Mouse (Mus musculus): ENCODE measurements around the gene Pnpla2.

Pnpla2 gene

DNA sequence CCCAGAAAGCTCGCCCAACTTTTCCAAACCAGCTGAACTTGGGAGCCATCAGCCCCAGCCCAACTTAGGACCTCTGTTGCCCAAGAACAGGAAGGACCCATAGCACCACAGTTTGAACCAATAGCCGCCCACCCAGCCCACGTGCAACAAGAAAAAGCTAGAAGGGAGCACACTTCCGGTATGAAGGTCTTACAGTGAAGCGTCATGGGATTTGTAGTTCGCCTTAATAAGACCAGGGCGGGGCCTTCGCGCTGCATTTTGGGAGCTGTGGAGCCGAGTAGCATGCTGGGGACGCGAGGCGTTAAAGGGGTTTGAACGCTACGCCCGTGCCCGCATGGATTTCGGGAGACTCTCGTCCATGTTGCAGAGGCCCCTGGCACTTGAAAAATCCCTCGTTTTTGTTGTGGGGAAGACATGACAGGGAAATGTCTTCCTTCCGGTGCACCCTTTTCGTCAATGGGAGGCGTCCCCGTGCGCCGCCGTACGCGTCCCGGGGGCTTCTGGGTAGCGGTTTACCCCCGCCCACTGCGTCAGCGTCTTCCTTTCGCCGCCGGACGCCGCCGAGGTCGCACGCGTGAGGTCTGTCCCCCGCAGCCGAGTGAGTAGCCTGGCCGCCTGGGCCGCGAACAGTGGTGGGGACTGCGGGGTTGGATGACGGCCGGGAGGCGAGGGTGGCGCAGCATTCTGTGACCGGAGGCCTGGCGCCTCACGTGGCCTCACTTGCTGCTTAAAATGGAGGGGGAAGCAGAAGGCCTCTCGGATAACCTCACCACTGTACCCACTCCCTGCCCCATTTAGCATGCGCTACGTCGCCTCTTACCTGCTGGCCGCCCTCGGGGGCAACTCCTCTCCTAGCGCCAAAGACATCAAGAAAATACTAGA, 7.6 kb upstream of the Pnpla2 start, which contains the start of gene Rplp2:
Gene Rplp2, plus strand, starts transcription at position 261 of the 882 bp plus-strand sequence.
- peak; percentile 92 for DNase-seq (ENCODE audit: low spot score)

- no peak for DNase-seq (ENCODE audit: low spot score)
Observed at GRCm38 (mm10) chr7:141451928-141452327, 3.1 kb upstream of the Pnpla2 start.

GRCm38 (mm10) chr7:141453636-141454035, 1.4 kb upstream of the Pnpla2 start:
- no peak for DNase-seq (ENCODE audit: low spot score)

- DNase-seq (ENCODE audit: low spot score) = no peak
Observed at GRCm38 (mm10) chr7:141455610-141456314, 764 bp downstream of the Pnpla2 start.

DNA sequence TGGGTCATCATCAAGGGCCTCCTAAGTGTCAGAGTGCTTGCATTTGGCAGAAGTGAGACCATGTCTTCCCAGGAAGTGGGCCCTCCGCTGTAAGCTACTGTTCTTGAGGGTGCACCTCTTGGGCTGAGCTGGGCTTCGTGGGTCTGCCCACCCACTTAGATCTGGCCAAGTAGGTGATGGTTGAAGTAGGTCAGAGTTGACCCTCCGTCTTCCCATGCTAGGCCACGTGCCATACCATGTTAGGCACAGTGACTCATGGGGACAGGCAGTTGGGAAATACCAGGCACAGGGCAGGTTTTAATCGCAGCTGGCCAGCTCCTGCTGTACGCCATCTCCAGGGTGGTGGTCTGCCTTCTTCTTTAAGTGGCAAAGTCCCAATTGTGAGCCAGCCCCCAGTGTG, 1.7 kb downstream of the Pnpla2 start:
- no peak for DNase-seq (ENCODE audit: low spot score)

- no peak for DNase-seq (ENCODE audit: low spot score)
Observed at GRCm38 (mm10) chr7:141457236-141457635, 2.2 kb downstream of the Pnpla2 start.

- DNase-seq (ENCODE audit: low spot score) = no peak
Observed at GRCm38 (mm10) chr7:141457986-141458660, 3.1 kb downstream of the Pnpla2 start.

- DNase-seq (ENCODE audit: low spot score) = no peak
Observed at GRCm38 (mm10) chr7:141458661-141459060, 3.7 kb downstream of the Pnpla2 start.

GRCm38 (mm10) chr7:141459301-141459711, 4.3 kb downstream of the Pnpla2 start:
- DNase-seq (ENCODE audit: low spot score) = no peak

GRCm38 (mm10) chr7:141460001-141460390, 5.0 kb downstream of the Pnpla2 start:
- DNase-seq (ENCODE audit: low spot score) = no peak

GRCm38 (mm10) chr7:141460391-141461113, 5.6 kb downstream of the Pnpla2 start, which contains the start of gene Cracr2b:
TSS of gene Cracr2b (plus strand) at chr7:141461094.
- no peak for DNase-seq (ENCODE audit: low spot score)

GRCm38 (mm10) chr7:141461521-141462332, 6.7 kb downstream of the Pnpla2 start:
- DNase-seq (ENCODE audit: low spot score) = no peak

DNA sequence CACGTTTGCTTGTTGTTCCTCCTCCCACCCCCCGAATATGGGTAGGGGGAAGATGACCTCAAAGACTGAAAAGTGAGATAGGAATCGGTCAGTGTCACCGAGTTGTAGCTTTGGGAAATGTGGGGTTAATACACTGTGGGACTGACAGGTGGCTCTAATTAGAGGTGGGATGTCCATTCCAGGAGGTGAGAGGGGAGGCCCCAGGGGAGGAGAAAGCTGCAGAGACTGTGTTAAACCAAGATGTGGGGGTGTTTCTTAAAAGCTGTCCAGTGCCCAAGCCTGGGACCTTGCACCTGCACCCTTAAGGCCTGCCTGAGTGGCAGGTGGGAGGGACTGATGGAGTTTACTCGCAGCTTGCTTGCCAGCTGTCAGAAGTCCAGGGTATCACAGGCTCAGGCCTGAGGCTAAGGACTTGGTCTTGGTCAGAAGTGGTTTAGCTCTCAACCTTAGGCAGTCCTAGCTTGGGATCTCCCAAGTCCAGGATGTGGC, 7.4 kb downstream of the Pnpla2 start:
- no peak for DNase-seq (ENCODE audit: low spot score)

DNA sequence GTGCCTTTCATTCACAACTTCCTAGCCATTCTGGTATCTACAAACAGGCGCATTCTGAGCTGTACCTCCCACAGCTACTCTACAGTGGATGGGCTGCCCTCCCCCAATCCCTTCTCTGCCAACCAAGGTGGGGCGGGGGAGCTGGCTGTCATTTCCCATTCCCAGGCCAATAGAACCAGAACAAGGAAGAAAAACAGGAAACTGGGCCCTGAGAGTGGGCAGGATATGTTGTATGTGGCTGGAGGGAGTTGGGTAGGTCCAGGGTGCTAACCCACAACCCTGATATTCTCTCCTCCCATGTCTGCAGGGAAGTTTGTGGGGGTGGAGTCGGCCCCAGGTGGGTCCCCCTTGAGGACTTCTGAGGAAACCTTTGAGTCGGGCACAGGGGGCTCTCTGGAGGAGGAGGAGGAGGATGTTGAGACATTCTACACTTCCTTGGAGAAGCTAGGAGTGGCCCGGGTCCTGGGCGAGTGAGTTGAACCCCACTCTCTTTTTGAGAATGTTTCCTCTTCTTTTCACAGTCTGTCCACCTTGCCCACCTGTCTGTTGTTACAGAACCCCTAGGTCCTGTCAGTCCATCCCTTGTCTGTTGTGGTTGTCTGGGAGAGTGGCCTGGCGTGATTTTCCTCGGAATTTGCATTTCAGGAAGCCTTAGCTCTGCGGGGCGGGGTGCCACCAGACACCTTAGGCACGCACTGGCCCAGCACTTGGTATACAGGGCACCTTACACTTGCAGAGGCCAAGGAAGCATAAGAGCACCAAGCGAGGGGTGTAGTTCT, 9.0 kb downstream of the Pnpla2 start:
- no peak for DNase-seq (ENCODE audit: low spot score)

DNA sequence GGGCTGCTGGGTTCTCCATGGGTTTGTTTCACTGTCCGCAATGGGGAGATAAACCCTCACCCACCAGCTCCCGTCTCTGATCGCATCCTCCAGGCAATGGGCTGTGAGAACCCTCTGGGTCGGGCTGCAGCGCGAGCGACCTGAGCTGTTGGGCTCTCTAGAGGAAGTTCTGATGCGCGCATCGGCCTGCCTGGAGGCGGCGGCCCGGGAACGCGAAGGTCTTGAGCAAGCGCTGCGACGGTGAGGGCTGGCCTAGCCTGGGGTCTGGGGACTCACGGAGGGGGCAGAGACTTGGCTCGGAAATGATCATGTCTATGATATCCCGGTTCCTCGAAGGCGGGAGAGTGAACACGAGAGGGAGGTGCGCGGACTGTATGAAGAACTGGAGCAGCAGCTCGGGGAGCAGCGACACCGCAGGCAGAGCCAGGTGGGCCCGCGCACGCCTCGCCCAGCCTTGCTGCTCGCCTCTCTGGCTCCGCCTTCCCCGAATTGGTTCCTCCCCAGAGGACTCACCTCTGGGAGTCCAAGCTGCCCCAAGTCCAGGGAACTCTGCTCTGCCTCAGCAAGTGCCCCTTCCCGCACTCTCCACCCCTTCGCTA, 9.7 kb downstream of the Pnpla2 start:
- no peak for DNase-seq (ENCODE audit: low spot score)

- no peak for DNase-seq (ENCODE audit: low spot score)
Observed at GRCm38 (mm10) chr7:141465388-141466044, 10.5 kb downstream of the Pnpla2 start.

- no peak for DNase-seq (ENCODE audit: low spot score)
Observed at GRCm38 (mm10) chr7:141466045-141466394, 11.0 kb downstream of the Pnpla2 start.

DNA sequence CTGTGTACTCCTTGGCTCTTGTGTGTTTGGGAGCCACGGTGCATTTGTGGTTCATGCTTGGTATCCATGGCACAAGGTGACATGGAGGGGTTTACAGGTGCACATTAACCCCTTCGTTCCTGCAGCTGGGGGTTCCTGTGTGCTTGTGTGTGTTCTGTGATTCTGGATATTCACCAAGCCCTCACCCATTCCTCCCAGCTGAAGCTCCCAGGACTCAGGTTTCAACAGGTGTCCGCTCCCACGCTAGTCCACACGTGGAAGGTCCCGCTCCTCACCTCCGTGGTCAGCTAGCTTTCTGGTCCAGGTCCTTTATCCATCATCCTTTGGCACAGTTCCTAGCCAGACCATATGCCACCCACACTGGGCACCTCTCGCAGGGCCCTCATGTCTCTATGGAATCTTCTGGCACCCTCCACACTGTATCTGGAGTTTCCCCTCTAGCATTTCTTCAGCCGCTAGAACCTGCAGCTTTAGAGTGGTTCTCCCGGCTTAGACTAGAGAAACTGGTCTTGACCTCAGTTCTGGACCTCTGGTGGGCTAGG, 11.7 kb downstream of the Pnpla2 start:
- DNase-seq (ENCODE audit: low spot score) = no peak

Measured in layer of hippocampus, adult 9-10 months (tissue).